Mouse (Mus musculus): ENCODE data around the gene Olfr1032.
"Not testable (repeated sequence)": the region's sequence is repeated elsewhere in the genome, so short reads cannot be mapped to it uniquely, and the experiment has no call there.

Gene Olfr1032

GRCm38 (mm10) chr2:86005240-86005639 lies at the start of gene Olfr1032:
Gene Olfr1032, plus strand, starts transcription at chr2:86005540.
- no peak for DNase-seq (ENCODE audit: low read depth, low spot score)

DNA sequence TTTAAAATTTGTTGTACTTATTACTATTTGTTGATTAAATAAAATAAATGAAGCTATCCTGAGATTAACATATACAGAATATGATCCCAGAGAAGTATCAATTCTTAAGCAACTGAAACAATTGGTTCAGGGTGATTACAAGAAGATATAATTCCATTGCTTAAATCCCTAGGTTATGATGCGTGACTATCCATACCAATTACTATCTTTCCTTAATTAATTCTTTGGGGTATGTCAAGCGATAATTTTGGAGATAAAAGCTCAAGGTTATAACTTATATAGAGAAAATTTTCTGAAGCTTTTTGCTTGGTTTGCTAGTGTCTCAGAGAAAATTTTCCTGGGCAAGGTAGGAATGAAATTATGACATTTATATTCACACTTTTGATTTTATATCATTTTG lies 31.7 kb upstream of the Olfr1032 start, which contains the start of gene Olfr1029:
TSS of gene Olfr1029 (plus strand) at position 301 of the 400 bp plus-strand sequence.
- no peak for DNase-seq (ENCODE audit: low read depth, low spot score)

GRCm38 (mm10) chr2:85978976-85979375 lies 26.4 kb upstream of the Olfr1032 start, which contains the start of gene Olfr1030:
Gene Olfr1030, plus strand, starts transcription at chr2:85979276.
- DNase-seq (ENCODE audit: low read depth, low spot score): no peak

GRCm38 (mm10) chr2:85990004-85990403 lies 15.3 kb upstream of the Olfr1032 start, which contains the start of gene Olfr1031:
Gene Olfr1031, plus strand, starts transcription at chr2:85990304.
- no peak for DNase-seq (ENCODE audit: low read depth, low spot score)

- DNase-seq (ENCODE audit: low read depth, low spot score): peak; percentile 1
These were observed 15.1 kb downstream of the Olfr1032 start, which contains the start of gene Olfr1033 for GRCm38 (mm10) chr2:86020406-86020805. Gene Olfr1033, plus strand, starts transcription at chr2:86020633.

DNA sequence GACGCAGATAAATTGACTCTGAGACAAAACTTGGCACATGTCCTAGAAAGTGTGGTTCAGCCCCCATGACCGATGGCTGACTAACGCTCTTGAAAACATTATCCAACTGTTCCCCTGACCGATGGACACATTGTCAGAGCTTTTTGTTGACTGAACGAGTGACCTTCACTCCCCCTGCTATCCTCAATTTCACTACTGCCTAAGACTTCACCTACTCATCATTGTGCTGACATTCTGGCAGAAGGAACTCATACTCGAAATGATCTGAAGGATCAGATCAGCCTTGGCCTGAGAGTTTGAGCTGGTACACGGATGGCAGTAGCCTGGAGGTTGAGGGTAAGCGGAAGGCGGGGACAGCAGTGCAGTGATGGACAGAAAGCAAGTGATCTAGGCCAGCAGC lies 16.2 kb downstream of the Olfr1032 start:
- not testable (repeated sequence) for DNase-seq (ENCODE audit: low read depth, low spot score)

DNA sequence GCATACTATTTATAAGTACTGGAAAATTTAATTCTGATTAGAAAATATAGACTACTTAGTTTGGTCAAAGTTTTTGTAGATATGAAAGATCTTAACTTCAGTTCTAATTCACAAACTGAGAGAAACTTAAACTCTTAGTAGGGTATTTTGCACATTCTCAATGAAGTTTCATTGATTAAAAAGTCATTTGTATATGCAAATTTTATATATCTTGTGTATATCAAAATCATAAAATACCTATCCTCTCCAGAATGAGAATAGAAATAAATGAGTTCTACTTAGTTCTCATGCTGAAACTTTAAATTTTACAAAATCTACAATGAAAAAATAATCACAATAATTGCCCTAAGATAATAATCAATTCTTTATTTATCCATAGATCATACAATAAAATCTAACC lies 40.2 kb downstream of the Olfr1032 start, which contains the start of gene Olfr1034:
TSS of gene Olfr1034 (plus strand) at position 301 of the 400 bp plus-strand sequence.
- no peak for DNase-seq (ENCODE audit: low read depth, low spot score)

DNA sequence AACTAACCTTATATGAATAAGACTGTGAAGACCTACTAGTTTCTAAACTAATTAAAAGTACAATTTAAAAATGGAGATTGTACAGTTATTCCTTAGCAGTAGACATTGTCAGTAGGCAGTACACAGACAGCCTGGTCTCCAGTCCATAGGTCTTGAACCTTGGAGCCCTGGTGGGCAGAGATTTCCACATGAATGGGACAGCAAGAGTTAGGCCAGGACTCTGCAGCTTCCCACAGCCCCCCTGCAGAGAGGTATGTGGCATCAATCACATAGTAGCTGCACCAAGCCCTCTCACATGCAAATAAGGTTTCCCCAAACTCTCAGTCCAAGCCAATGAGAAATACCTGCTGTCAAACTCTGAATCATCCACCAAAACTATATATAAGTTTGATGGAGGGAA lies 45.4 kb downstream of the Olfr1032 start:
- DNase-seq (ENCODE audit: low read depth, low spot score): peak; percentile 95

All from R1 (cell line).